Mouse (Mus musculus) frontal cortex, adult (tissue): ENCODE results near the gene Mfsd1.

Experiments
- ATAC-seq: cut with Nextera tagmentation; 2 replicates; pipeline ENCODE4 v1.9.2; 2017; ENCODE audit warnings: mild to moderate bottlenecking, moderate library complexity, mixed read lengths; ENCODE audit not compliant: low TSS enrichment

Gene Mfsd1

GRCm38 (mm10) chr3:67624629-67625028 lies 42.1 kb downstream of the Mfsd1 start:
- ATAC-seq, result peak; percentile 74; the same call in 1 of the 2 replicates

DNA sequence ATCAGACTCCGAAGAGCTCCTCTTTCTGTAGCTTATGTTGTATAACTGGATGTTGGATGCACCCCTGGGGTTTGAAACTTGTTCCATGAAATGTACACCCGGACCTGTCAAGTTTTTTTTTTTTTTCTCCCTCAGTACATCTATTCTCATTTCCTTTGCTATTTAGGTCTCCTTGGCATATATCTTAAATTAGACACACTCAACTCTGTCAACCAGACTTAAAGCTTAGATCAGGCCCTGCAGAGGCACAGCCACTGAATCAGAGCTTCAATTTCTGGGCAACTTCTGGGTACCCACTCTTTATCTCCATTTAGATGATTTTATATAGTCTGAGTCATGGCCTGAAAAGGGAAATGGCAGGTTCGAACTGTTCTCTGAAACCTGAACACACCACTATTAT lies 60.6 kb downstream of the Mfsd1 start:
- peak; percentile 98 for ATAC-seq

DNA sequence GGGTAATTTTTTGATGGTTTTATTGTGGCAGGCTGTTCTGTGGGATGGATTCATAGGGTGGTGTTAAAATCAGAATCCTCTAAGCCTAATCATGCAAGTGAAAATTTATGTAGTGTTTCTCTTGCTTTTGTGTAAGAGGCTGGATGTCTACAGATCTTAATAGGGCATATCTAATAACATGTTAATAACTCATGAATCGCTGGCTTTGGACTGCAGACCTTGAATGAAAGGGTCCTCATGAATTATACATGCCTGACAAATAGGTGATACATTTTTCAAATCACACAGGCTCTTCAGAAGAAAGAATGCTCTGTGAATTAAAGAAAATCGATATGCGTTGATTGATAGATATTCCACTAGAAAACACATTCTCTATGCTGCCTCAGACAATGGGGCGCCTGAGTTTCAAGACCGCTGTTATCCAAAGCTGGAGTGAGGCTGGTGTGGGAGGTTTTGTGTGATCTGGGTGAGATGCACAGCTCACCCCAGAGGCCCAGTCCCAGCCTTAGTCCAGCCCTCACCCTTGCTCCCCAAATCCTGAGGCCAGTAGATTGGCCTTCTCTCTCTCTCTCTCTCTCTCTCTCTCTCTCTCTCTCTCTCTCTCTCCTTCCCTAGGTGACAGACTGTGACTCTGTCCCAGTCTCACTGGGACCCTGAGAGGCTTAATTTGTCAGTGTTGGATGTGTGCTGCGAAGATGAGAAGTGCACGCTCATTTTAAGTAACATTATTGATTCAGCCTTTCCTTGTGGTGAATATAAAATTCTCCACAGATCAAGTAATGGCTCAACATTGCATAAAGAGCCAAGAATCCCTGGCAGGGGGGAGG lies 63.3 kb downstream of the Mfsd1 start:
- ATAC-seq, result no peak
